Mouse (Mus musculus) heart, embryonic 16.5 days (tissue): ENCODE measurements at regions not wholly inside any gene's neighbourhood (a gene's known extent, or its start where the extent isn't known, plus 50 kb on each side); places are given as distances from the start of the nearest gene placed in this dataset.

Experiments
- ATAC-seq: fragments of 200-750 bp; cut with Nextera tagmentation; replicated peaks from 2 replicates; pipeline ENCODE4 v1.8.0; 2017; ENCODE audit warnings: moderate number of reproducible peaks; ENCODE audit not compliant: insufficient read depth, low FRiP score; ENCODE audit errors: extremely low read depth
- H3K27ac ChIP-seq: fragments of 300-500 bp; sonication (generic); 2 replicates; pipeline ENCODE4 v1.5.1; 2014; ENCODE audit warnings: mild to moderate bottlenecking, low read length, control low read depth, moderate library complexity
- H3K27me3 ChIP-seq: fragments of 300-500 bp; sonication (generic); 2 replicates; pipeline ENCODE4 v1.6.1; 2014; ENCODE audit warnings: low read length, mixed read lengths; ENCODE audit not compliant: control insufficient read depth, insufficient read depth
- H3K36me3 ChIP-seq: fragments of 300-500 bp; sonication (generic); 2 replicates; pipeline ENCODE4 v1.6.1; 2014; ENCODE audit not compliant: control insufficient read depth, insufficient read depth
- H3K4me1 ChIP-seq: fragments of 300-500 bp; sonication (generic); 2 replicates; pipeline ENCODE4 v1.6.1; 2014; ENCODE audit warnings: low read length, mixed read lengths; ENCODE audit not compliant: control insufficient read depth, insufficient read depth
- H3K4me2 ChIP-seq: fragments of 300-500 bp; sonication (generic); 2 replicates; pipeline ENCODE4 v1.6.1; 2014; ENCODE audit warnings: low read depth, mild to moderate bottlenecking, control low read depth, low read length
- H3K4me3 ChIP-seq: fragments of 300-500 bp; sonication (generic); 2 replicates; pipeline ENCODE4 v1.5.1; 2014; ENCODE audit warnings: mild to moderate bottlenecking, control low read depth, low read length
- H3K9ac ChIP-seq: fragments of 300-500 bp; sonication (generic); 2 replicates; pipeline ENCODE4 v1.6.1; 2014; ENCODE audit warnings: low read length, control low read depth
- H3K9me3 ChIP-seq: fragments of 300-500 bp; sonication (generic); replicated peaks from 2 replicates; pipeline ENCODE4 v1.6.1; 2016; ENCODE audit warnings: low read length; ENCODE audit not compliant: control insufficient read depth
- WGBS: fragments of 180-500 bp; shearing (Covaris S2); extraction: QIAGEN DNeasy Blood & Tissue Kit; methylation state at CpG from one replicate; pipeline ENCODE4 v1.1.7; 2014; 5-methylcytosine and 5-hydroxymethylcytosine counted together

- Histone ChIP-seq H3K4me3 (no peak overlapping the region), H3K9me3 (no peaks in the 10 kb centered on the region), H3K9ac (no peak overlapping the region), H3K36me3 (no peaks in the 10 kb centered on the region), H3K27me3 (no peaks in the 10 kb centered on the region), H3K4me2 (no peak overlapping the region), H3K27ac (no peak overlapping the region), H3K4me1 (no peaks in the 10 kb centered on the region)
- ATAC-seq = no peak
- 41% methylated on average over 4 of the region's 4 CpGs for WGBS
Observed at GRCm38 (mm10) chr4:131577571-131577970, 260.5 kb downstream of the Ptpru start.

GRCm38 (mm10) chr4:131585946-131586345, 252.1 kb downstream of the Ptpru start:
- WGBS = 43% methylated on average over 3 of the region's 3 CpGs
- Histone ChIP-seq H3K4me2 (no peak overlapping the region), H3K4me3 (no peak overlapping the region), H3K9ac (no peak overlapping the region), H3K27ac (no peak overlapping the region), H3K9me3 (no peaks in the 10 kb centered on the region), H3K27me3 (no peaks in the 10 kb centered on the region; the same call in 1 of the 2 replicates), H3K4me1 (no peaks in the 10 kb centered on the region), H3K36me3 (no peaks in the 10 kb centered on the region)
- no peak for ATAC-seq

GRCm38 (mm10) chr4:131587536-131587935, 250.6 kb downstream of the Ptpru start:
- H3K4me2 ChIP-seq = no peak overlapping the region
- H3K9me3 ChIP-seq = no peaks in the 10 kb centered on the region
- H3K36me3 ChIP-seq = no peaks in the 10 kb centered on the region
- no peak overlapping the region for H3K27ac ChIP-seq
- H3K27me3 ChIP-seq = no peaks in the 10 kb centered on the region; the same call in 1 of the 2 replicates
- H3K4me3 ChIP-seq = no peak overlapping the region
- H3K9ac ChIP-seq = no peak overlapping the region
- H3K4me1 ChIP-seq = no peaks in the 10 kb centered on the region
- WGBS = 54% methylated on average over 7 of the region's 7 CpGs
- no peak for ATAC-seq

GRCm38 (mm10) chr4:131590136-131590535, 248.0 kb downstream of the Ptpru start:
- H3K9ac ChIP-seq = no peak overlapping the region
- no peaks in the 10 kb centered on the region for H3K4me1 ChIP-seq
- no peak overlapping the region for H3K4me2 ChIP-seq
- no peak overlapping the region for H3K27ac ChIP-seq
- ATAC-seq = no peak
- H3K36me3 ChIP-seq = no peaks in the 10 kb centered on the region
- no peaks in the 10 kb centered on the region for H3K9me3 ChIP-seq
- 62% methylated on average over 4 of the region's 4 CpGs for WGBS
- H3K4me3 ChIP-seq = no peak overlapping the region
- no peaks in the 10 kb centered on the region; the same call in 1 of the 2 replicates for H3K27me3 ChIP-seq

GRCm38 (mm10) chr4:131591456-131591855, 246.6 kb downstream of the Ptpru start:
- H3K9ac ChIP-seq = no peak overlapping the region
- H3K4me2 ChIP-seq = no peak overlapping the region
- ATAC-seq = no peak
- H3K9me3 ChIP-seq = no peaks in the 10 kb centered on the region
- no peak overlapping the region for H3K27ac ChIP-seq
- no peaks in the 10 kb centered on the region for H3K4me1 ChIP-seq
- H3K27me3 ChIP-seq = no peaks in the 10 kb centered on the region; the same call in 1 of the 2 replicates
- H3K36me3 ChIP-seq = no peaks in the 10 kb centered on the region
- 75% methylated on average over 5 of the region's 5 CpGs for WGBS
- no peak overlapping the region for H3K4me3 ChIP-seq

GRCm38 (mm10) chr4:131597996-131598395, 240.1 kb downstream of the Ptpru start:
- Histone ChIP-seq H3K27me3 (no peaks in the 10 kb centered on the region; the same call in 1 of the 2 replicates), H3K4me2 (no peak overlapping the region), H3K27ac (no peak overlapping the region), H3K36me3 (no peaks in the 10 kb centered on the region), H3K9ac (no peak overlapping the region), H3K9me3 (no peaks in the 10 kb centered on the region), H3K4me1 (no peaks in the 10 kb centered on the region), H3K4me3 (no peak overlapping the region)
- 84% methylated on average over 10 of the region's 10 CpGs for WGBS
- ATAC-seq = no peak

GRCm38 (mm10) chr4:131614434-131614833, 223.7 kb downstream of the Ptpru start:
- Histone ChIP-seq H3K36me3 (no peaks in the 10 kb centered on the region), H3K4me3 (no peak overlapping the region), H3K4me1 (no peaks in the 10 kb centered on the region), H3K9ac (no peak overlapping the region), H3K27ac (no peak overlapping the region), H3K4me2 (no peak overlapping the region), H3K9me3 (no peaks in the 10 kb centered on the region), H3K27me3 (no peaks in the 10 kb centered on the region)
- 67% methylated on average over 8 of the region's 8 CpGs for WGBS
- ATAC-seq = no peak

- WGBS = 77% methylated on average over 12 of the region's 12 CpGs
- ATAC-seq = no peak
Observed at GRCm38 (mm10) chr4:131615587-131615986, 222.5 kb downstream of the Ptpru start.

GRCm38 (mm10) chr4:131638105-131638504, 200.0 kb downstream of the Ptpru start:
- WGBS = 59% methylated on average over 5 of the region's 5 CpGs
- no peak overlapping the region for H3K27ac ChIP-seq
- H3K4me3 ChIP-seq = no peak overlapping the region
- no peaks in the 10 kb centered on the region for H3K27me3 ChIP-seq
- H3K36me3 ChIP-seq = no peaks in the 10 kb centered on the region
- H3K9me3 ChIP-seq = no peaks in the 10 kb centered on the region
- no peak overlapping the region for H3K4me2 ChIP-seq
- H3K9ac ChIP-seq = no peak overlapping the region
- ATAC-seq = no peak
- H3K4me1 ChIP-seq = no peaks in the 10 kb centered on the region

More at GRCm38 (mm10) chr4:131615587-131615986, 222.5 kb downstream of the Ptpru start:
- H3K27ac ChIP-seq = no peak overlapping the region
- no peak overlapping the region for H3K4me2 ChIP-seq
- H3K36me3 ChIP-seq = no peaks in the 10 kb centered on the region
- no peaks in the 10 kb centered on the region for H3K4me1 ChIP-seq
- no peaks in the 10 kb centered on the region for H3K27me3 ChIP-seq
- no peak overlapping the region for H3K9ac ChIP-seq
- H3K4me3 ChIP-seq = no peak overlapping the region
- no peaks in the 10 kb centered on the region for H3K9me3 ChIP-seq
